Mouse (Mus musculus) adrenal gland, adult 2 months (tissue): Measurements from ENCODE around the gene Marc1. TPM values are rescaled to one million over a fixed set of nuclear protein-coding genes. Genes with fewer than 3 reads are reported as not detected.
A peak's percentile ranks its signal among the peaks of the same experiment; 100 is the strongest.

Experiments
- DNase-seq: peaks from one replicate; pipeline ENCODE4 v3.0.0; 2021
- polyA plus RNA-seq: library from polyadenylated mRNA; depleted of rRNA; stranded (reverse); fragments of >200 nt; gene quantifications from 2 replicates; pipeline ENCODE4 v1.2.3, GENCODE M21; 2012
- total RNA-seq, 2 experiments: library from RNA; stranded (reverse); gene quantifications; 2 replicates each; pipeline ENCODE4 v1.2.3; 2021

Gene Marc1
- total and polyA plus RNA-seq, 3 experiments: 0.83 to 5.0 (median 4.4) TPM

DNA sequence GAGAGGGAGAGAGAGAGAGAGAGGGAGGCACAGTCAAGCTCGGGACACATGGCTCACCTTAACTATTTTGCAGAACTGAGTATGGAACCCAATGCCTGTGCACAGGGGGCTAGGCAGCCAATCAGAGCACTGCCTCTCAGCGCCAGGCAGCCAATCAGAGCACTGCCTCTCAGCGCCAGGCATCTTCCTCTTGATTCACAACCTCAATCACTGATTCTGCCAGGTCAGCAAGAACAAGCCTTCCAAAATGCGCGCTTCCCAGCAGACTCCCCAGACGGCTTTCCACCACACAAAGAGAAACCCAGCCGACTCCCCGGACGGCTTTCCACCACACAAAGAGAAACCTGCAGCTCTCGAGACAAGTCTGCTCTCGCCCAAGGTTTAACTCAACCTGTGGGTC lies 11.6 kb upstream of the Marc1 start:
- no peak for DNase-seq

DNA sequence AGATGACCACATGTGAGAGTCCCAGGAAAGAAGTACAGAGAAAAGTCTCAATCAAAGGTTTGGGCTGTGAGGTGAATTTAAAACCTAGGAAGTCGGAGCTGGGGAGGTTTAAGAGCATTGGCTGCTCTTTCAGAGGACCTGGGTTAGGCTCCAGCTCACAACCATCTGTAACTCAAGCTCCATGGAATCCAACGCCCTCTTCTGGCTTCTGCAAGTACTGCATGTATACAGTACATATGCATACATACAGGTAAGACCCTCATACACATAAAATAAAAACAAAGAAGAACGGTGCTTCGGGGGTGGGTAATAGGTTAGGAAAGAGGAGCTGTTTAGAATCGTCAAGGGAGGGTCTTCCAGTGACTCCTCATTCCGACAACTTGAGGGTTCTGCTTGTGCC lies 6.7 kb upstream of the Marc1 start:
- no peak for DNase-seq

DNA sequence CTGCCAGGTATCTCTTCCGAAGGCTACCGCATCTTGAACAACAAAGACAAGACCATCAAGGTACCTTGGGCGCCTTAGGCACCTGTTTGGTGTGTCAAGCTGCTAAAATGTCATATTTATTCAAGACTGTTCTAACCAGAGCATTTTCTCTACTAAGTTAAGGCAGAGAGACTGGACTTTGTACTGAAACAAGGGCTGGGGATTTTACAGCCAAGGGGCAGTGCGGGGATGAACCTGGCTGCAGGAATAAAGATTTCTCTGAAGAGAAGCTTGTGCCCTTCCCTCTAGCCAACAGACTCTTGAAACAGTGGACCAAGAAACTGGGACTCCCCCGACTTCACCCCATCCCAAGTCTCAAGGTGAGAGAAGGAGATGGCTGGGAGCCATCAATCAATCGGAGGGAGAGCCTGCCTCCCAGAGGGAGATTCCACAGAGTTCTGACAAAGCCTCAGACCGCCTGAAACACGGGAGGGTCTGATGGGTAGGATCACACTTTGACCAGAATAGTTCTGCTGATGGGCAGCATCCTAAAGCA lies 670 bp upstream of the Marc1 start:
- DNase-seq: no peak

DNA sequence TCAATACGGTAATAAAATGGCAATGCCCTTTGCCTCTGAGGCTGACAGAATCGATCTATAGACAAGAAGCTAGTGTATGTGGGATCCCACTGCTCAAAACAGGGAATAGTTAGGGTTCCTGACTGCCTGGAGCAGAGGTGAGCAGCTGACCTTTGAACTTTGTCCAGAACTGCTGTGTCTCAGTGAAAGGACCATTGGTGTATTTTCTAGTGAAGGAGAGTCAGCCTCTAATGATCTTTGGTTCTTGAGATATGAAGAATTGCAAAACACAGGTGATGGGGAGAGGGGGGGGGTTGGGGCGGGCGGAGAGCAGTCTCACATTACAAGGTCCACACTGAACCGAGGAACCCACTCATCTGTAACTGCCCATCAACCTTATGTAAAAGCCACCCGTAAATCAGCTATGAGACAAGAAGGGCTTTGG lies 1.5 kb downstream of the Marc1 start:
- no peak for DNase-seq

DNA sequence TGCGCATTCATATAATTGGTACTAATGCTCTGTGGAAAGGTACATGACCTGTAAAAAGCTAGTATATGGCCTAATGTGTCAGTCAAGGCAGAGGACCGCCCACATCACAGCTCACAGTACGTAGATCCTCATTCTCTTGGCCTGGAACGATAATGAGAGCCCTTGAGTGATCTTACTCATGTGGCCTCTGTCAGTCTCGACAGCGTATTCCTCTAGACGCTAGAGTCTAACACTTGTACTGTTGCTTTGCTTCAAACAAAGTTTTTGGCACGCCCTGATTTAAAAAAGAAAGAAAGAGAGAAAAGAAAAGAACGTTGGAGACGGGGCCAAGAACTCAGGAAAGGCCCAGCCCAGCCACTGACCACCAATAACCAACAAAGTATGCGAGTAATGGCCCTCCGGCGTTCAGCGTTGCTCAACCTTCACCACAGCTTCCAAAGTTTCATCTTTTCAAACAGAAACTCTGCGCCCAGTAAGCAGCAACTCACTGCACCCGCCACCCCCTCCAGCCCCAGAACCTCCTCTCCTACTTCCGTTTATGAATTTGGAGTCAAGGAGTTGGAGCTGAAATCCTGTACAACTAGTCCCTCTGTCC lies 2.6 kb downstream of the Marc1 start:
- DNase-seq: no peak

- DNase-seq: no peak
Measured at GRCm38 (mm10) chr1:184807627-184808417, 3.3 kb downstream of the Marc1 start.

- DNase-seq: no peak
Measured at GRCm38 (mm10) chr1:184807123-184807522, 4.0 kb downstream of the Marc1 start.

DNA sequence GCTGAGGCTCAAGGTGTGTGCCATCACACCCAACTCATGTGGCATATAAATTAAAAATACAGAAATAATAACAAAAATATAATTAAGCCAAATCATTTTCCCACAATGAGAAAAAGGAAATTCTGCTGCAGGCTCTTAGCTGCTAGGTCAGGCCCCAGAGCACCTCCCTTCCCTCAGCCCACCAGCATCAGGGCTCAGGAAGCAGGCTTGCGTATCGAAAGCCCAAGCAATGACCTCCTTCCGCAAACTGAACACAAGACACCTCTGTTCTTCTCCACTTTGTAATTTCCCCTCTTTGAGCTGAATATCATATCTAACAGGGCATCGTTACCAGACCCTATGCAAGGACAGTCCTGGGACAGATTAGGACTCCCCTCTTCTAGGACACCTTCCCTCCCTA lies 5.4 kb downstream of the Marc1 start:
- DNase-seq: no peak

- peak; percentile 49 for DNase-seq
Measured at GRCm38 (mm10) chr1:184793163-184793876, 17.8 kb downstream of the Marc1 start.

DNA sequence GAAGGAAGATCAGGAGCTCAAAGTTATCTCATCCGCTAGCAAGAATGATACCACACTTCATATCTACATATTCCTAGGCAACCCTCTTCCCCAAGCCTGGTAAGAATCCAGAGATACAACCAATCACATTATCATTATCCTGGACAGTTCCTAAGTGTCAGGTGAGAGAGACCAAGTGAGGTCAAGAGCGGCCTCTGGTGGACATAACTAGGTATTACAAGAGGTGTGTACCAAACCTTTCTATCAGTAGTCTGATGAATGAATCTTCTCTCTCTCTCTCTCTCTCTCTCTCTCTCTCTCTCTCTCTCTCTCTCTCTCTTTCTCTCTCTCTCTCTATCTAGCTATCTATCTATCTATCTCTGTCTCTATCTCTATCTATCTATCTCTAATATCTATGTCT lies 20.0 kb downstream of the Marc1 start:
- no peak for DNase-seq

DNA sequence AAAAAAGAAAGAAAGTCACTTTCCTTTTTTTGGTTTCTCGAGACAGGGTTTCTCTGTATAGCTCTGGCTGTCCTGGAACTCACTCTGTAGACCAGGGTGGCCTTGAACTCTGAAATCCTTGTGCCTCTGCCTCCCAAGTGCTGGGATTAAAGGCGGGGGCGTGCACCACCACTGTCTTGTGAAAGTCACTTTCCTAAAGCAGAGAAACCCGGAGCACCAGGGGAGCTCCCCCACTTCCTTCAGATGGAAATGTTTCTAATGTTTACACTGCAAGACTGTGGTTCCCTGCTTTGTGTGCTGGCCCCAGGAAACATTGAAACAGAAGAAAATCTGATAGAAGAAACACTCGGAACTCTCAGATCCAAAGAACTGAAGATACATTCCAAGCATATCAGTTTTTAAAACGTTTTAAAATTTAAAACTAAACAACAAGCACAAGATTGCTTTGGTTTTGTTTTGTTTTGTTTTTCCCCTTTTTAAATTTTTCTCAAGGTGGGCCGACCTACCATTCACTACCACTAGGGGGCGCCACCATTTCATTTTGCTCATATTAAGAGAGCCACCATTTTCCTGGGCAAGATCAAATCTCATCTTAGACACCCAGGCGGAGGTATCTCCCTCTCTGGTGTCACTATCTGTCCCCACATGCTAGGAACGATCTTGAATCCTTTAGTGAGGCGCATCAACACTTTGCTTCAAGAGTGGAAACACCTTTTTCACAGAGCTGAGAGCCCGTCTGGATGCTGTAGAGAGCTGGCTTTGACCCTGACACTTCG lies 24.5 kb downstream of the Marc1 start:
- no peak for DNase-seq

DNA sequence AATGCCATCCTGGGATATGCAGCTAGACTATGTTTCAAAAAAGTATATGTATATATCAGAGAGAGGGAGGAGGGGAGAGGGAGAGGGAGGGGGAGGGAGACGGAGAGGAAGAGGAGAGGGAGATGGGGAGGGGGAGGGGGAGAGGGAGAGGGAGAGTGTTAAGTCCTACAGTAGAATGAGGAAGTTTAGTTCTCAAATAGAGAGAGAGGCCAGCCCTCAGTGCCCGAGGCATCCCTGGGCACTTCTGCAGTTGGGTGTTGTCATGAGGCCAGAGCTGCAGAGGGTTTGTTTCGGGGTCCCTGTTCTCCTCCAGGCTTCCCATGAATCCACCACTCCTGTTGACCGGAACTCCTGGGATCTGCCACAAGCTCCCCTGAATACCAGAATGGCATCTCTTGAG lies 27.5 kb downstream of the Marc1 start:
- DNase-seq: no peak

GRCm38 (mm10) chr1:184782161-184782513 lies 29.0 kb downstream of the Marc1 start:
- DNase-seq: peak; percentile 55

- no peak for DNase-seq
Measured at GRCm38 (mm10) chr1:184781286-184782160, 29.6 kb downstream of the Marc1 start.

GRCm38 (mm10) chr1:184778157-184778556 lies 33.0 kb downstream of the Marc1 start:
- DNase-seq: no peak

- no peak for DNase-seq
Measured at GRCm38 (mm10) chr1:184777061-184777795, 33.9 kb downstream of the Marc1 start.

- DNase-seq: no peak
Measured at GRCm38 (mm10) chr1:184775289-184775688, 35.8 kb downstream of the Marc1 start.

GRCm38 (mm10) chr1:184771891-184772249 lies 39.2 kb downstream of the Marc1 start:
- DNase-seq: no peak

DNA sequence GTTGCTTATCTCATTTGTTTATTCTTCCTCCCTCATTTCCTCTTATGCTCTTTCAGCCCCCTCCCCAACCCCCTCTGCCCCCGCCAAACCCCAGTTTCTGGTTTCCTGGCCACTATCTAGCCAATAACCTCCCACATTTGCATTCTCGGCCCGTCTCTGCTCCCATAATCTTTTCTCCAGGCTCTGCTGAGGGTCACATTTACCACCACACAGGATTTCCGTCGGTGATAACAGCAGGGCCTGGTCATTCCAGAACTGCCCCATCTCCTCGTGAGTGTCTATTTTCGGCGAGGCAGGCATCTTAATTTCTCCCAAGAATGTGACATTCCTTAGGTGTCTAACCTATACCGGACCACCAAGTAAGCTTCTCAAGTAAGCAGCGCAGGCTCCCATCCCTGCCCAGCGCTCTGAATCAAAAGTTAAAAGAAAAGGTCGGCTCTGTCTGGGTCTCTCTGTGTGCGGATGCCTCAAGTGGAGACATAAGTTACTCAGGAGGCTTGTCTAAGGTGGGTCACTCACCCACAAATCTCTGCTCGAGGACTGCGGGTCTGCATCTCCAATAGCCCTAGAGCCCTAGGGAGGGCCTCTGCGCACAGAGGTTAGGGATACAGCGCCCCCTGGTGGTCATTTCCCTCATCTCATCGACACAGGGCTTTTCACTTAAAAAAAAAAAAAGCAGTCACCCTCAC lies 39.8 kb downstream of the Marc1 start:
- DNase-seq: peak; percentile 67

DNA sequence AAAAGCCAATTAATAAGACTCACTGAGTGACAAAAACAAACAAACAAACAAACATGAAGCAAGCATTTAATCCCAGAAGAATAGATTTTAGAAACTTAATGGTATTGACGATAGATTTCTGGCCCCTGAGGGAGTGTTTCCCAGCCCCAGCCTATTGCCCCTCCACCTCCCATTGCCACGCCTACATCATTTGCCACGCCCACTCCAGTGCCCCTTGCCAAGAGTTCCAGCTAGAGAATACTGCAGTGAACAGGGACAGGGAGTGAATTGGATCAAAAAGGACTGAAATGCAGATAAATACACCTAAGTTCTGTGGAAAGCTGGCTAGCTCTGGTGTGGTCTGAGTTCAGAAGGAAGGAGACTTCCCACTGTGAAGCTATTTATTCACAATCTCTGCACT lies 47.2 kb downstream of the Marc1 start:
- peak; percentile 20 for DNase-seq
